25 mouse cellular contexts compared by ENCODE assay signal in genomic region chr2:81270914-81271313, GRCm38 (mm10).
"Had no signal": no experiment of that assay in that cellular context is flagged by ENCODE, and none has a peak within 500 bp of the region (broad histone marks: within the 10 kb centered on the region; RNA-seq: fewer than 3 reads in every experiment).

No protein-coding gene starts in this region.

- H3K36me3 ChIP-seq: embryonic facial prominence, embryonic 10.5 days; embryonic facial prominence, embryonic 12.5 days; embryonic facial prominence, embryonic 13.5 days; embryonic facial prominence, embryonic 15.5 days; forebrain, embryonic 10.5 days; forebrain, embryonic 12.5 days; forebrain, embryonic 15.5 days had no signal

- ATAC-seq: forebrain, embryonic 13.5 days; forebrain, embryonic 14.5 days; forebrain, embryonic 15.5 days; forebrain, embryonic 16.5 days; forebrain, postnatal 0 days had no signal

- DNase-seq: cerebellum, adult 8-10 months; cerebellum, adult 9-10 months; cerebellum, postnatal 25 days; cerebellum, postnatal 36 days; embryo, embryonic 11 days; forebrain, postnatal 0 days; gastrocnemius, adult 2 months; gastrocnemius, postnatal 10 days; gastrocnemius, postnatal 14 days; gastrocnemius, postnatal 25 days; gastrocnemius, postnatal 36 days; heart, adult 11 months; heart, adult 18-20 months; heart, adult 2 months had no signal

- H3K27me3 ChIP-seq: embryonic facial prominence, embryonic 12.5 days; embryonic facial prominence, embryonic 13.5 days; embryonic facial prominence, embryonic 15.5 days; forebrain, embryonic 12.5 days; forebrain, embryonic 13.5 days; forebrain, embryonic 15.5 days had no signal

- H3K27ac ChIP-seq: embryonic facial prominence, embryonic 10.5 days; embryonic facial prominence, embryonic 12.5 days; embryonic facial prominence, embryonic 13.5 days; embryonic facial prominence, embryonic 15.5 days; forebrain, embryonic 10.5 days; forebrain, embryonic 12.5 days; forebrain, embryonic 13.5 days; forebrain, embryonic 15.5 days; gastrocnemius, adult 2 months; heart, adult 2 months had no signal

- H3K4me1 ChIP-seq: embryonic facial prominence, embryonic 10.5 days; embryonic facial prominence, embryonic 12.5 days; embryonic facial prominence, embryonic 13.5 days; embryonic facial prominence, embryonic 15.5 days; forebrain, embryonic 10.5 days; forebrain, embryonic 12.5 days; forebrain, embryonic 15.5 days had no signal

- H3K4me3 ChIP-seq: embryonic facial prominence, embryonic 10.5 days; embryonic facial prominence, embryonic 12.5 days; embryonic facial prominence, embryonic 13.5 days; embryonic facial prominence, embryonic 15.5 days; erythroblast, embryonic 14.5 days; forebrain, embryonic 10.5 days; forebrain, embryonic 12.5 days; forebrain, embryonic 13.5 days; forebrain, embryonic 15.5 days; gastrocnemius, adult 2 months; heart, adult 2 months had no signal

- H3K9me3 ChIP-seq: embryonic facial prominence, embryonic 10.5 days; embryonic facial prominence, embryonic 12.5 days; embryonic facial prominence, embryonic 13.5 days; embryonic facial prominence, embryonic 15.5 days; forebrain, embryonic 10.5 days; forebrain, embryonic 12.5 days; forebrain, embryonic 13.5 days; forebrain, embryonic 15.5 days had no signal

- H3K4me2 ChIP-seq: embryonic facial prominence, embryonic 12.5 days; embryonic facial prominence, embryonic 13.5 days; embryonic facial prominence, embryonic 15.5 days; forebrain, embryonic 12.5 days; forebrain, embryonic 13.5 days; forebrain, embryonic 15.5 days had no signal

- H3K9ac ChIP-seq: embryonic facial prominence, embryonic 12.5 days; embryonic facial prominence, embryonic 13.5 days; embryonic facial prominence, embryonic 15.5 days; forebrain, embryonic 12.5 days; forebrain, embryonic 13.5 days; forebrain, embryonic 15.5 days; forebrain, postnatal 0 days had no signal
